Mouse (Mus musculus) intestine, postnatal 0 days (tissue): ENCODE results near the gene Gm45208. TPM values are rescaled to one million over a fixed set of nuclear protein-coding genes. Genes with fewer than 3 reads are reported as not detected.

Experiments used
- ATAC-seq: fragments of 200-750 bp; cut with Nextera tagmentation; 2 replicates; pipeline ENCODE4 v1.8.0; 2017; ENCODE audit warnings: mild to moderate bottlenecking, moderate TSS enrichment, moderate library complexity
- H3K27ac ChIP-seq: fragments of 300-500 bp; sonication (generic); 2 replicates; pipeline ENCODE4 v1.5.1; 2014; ENCODE audit warnings: mild to moderate bottlenecking, low read depth, low read length, moderate library complexity
- H3K27me3 ChIP-seq: fragments of 300-500 bp; sonication (generic); replicated peaks from 2 replicates; pipeline ENCODE4 v1.6.1; 2014; ENCODE audit warnings: low read length, mixed read lengths; ENCODE audit not compliant: control insufficient read depth, insufficient read depth
- H3K36me3 ChIP-seq: fragments of 300-500 bp; sonication (generic); 2 replicates; pipeline ENCODE4 v1.6.1; 2014; ENCODE audit warnings: mild to moderate bottlenecking, moderate library complexity; ENCODE audit not compliant: control insufficient read depth, insufficient read depth
- H3K4me1 ChIP-seq: fragments of 300-500 bp; sonication (generic); replicated peaks from 2 replicates; pipeline ENCODE4 v1.6.1; 2014; ENCODE audit warnings: antibody characterized with exemption, low read length, mixed read lengths; ENCODE audit not compliant: control insufficient read depth, insufficient read depth
- H3K4me2 ChIP-seq: fragments of 300-500 bp; sonication (generic); replicated peaks from 2 replicates; pipeline ENCODE4 v1.6.1; 2014; ENCODE audit warnings: low read depth, mild to moderate bottlenecking, moderate library complexity
- H3K4me3 ChIP-seq: fragments of 300-500 bp; sonication (generic); 2 replicates; pipeline ENCODE4 v1.5.1; 2014; ENCODE audit warnings: low read depth, low read length
- H3K9ac ChIP-seq: fragments of 300-500 bp; sonication (generic); 2 replicates; pipeline ENCODE4 v1.6.1; 2014; ENCODE audit warnings: mild to moderate bottlenecking, low read depth, low read length
- H3K9me3 ChIP-seq: fragments of 300-500 bp; sonication (generic); 2 replicates; pipeline ENCODE4 v1.6.1; 2016; ENCODE audit warnings: mixed run types; ENCODE audit not compliant: control insufficient read depth
- CTCF ChIP-seq: sonication (generic); IDR thresholded peaks from 2 replicates; pipeline ENCODE4 v1.5.1; 2016; ENCODE audit warnings: low read depth, mild to moderate bottlenecking, control low read depth, antibody characterized with exemption, moderate library complexity
- WGBS: fragments of 180-500 bp; shearing (Covaris S2); extraction: QIAGEN DNeasy Blood & Tissue Kit; methylation state at CpG from one replicate; pipeline ENCODE4 v1.1.7; 2014; 5-methylcytosine and 5-hydroxymethylcytosine counted together
- polyA plus RNA-seq: library from polyadenylated mRNA; unstranded; fragments of >200 nt; fragmentation: Nextera tagmentation; extraction: Ambion mirVana; gene quantifications from 2 replicates; pipeline ENCODE4 v1.2.1, GENCODE M21; 2015

The Gm45208 gene
- not detected in 2 replicates for polyA plus RNA-seq

- peak; percentile 89 for ATAC-seq
- Histone ChIP-seq H3K4me1 (no peaks in the 10 kb centered on the region), H3K27ac (peak within 1 kb of the TSS; percentile 77), H3K4me2 (peak within 1 kb of the TSS; percentile 65), H3K9ac (peak within 1 kb of the TSS; percentile 58), H3K9me3 (no peaks in the 10 kb centered on the region), H3K27me3 (no peaks in the 10 kb centered on the region), H3K4me3 (peak within 1 kb of the TSS; percentile 49), H3K36me3 (no peaks in the 10 kb centered on the region; the same call in 1 of the 2 replicates)
- no peak for TF ChIP-seq CTCF
- 20% methylated on average over 22 of the region's 22 CpGs for WGBS
These were observed at the start of gene Gm45208 for GRCm38 (mm10) chrX:7721514-7722281. TSS of gene Gm45208 (plus strand) at chrX:7722245.

DNA sequence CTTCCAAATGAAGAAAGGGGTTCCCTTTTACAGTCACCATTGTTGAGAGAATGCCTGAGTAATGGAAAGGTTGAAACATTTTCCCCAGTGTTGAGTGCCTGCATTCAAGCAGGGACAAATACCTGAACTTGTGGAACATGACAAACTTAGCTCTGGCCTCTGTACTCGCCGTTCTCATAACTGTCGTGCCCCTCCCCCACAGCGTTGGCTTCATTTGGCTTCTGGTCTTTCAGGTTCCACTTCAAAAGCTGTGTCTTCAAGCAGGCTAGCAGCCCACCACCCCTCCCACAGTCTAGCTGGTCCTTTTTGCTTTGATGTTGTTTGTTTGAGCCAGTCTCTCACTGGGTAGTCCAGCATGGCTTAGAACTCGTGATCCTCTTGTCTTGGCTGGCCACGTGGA is 49.3 kb upstream of the Gm45208 start:
- H3K9ac ChIP-seq = no peak overlapping the region
- H3K27me3 ChIP-seq = no peaks in the 10 kb centered on the region
- no peaks in the 10 kb centered on the region for H3K9me3 ChIP-seq
- no peak overlapping the region for H3K4me2 ChIP-seq
- 44% methylated on average over 6 of the region's 6 CpGs for WGBS
- no peak overlapping the region for H3K4me3 ChIP-seq
- ATAC-seq = no peak
- no peaks in the 10 kb centered on the region for H3K4me1 ChIP-seq
- H3K36me3 ChIP-seq = no peaks in the 10 kb centered on the region
- no peak overlapping the region for H3K27ac ChIP-seq
- no peak for TF ChIP-seq CTCF

DNA sequence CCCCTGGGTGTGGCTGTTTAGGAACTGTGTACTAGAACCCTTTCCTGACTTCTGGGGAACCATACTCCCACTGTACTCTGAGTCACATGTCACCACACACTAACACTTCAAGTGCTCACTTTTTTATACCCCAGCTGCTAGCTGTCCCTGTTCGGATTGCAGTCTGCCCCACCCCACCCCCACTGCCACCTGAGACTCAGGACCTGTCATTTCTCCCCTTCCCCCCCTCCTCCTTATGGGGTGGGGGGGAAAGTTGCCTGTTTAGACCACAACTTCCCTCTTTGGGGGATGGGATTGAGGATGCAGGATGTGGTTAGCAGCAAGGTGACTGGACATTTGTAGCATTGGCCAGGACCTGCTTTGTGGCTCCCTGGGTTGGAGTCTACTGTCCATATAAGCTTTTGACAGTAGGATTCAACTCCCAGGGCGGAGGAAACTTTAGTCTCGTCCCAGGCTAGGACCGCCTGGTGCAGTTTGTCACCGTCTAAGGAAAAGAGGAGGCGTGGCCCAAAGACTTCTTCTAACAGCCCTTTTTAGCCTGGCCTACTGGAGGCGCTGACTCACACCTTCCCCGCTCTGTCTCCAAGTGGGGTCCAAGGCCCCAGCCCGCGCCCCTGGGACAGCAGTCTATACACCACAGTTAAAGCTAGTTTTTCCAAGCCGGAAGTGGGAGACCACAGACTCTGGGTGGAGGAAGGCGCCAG is 48.3 kb upstream of the Gm45208 start:
- 23% methylated on average over 11 of the region's 12 CpGs for WGBS
- ATAC-seq = peak; percentile 39; the same call in 1 of the 2 replicates
- Histone ChIP-seq H3K4me2 (peak overlapping the region; percentile 62), H3K36me3 (no peaks in the 10 kb centered on the region), H3K4me3 (peak overlapping the region; percentile 25), H3K9me3 (no peaks in the 10 kb centered on the region), H3K4me1 (no peaks in the 10 kb centered on the region), H3K9ac (no peak overlapping the region), H3K27me3 (no peaks in the 10 kb centered on the region), H3K27ac (0 out of 2 replicates have a peak overlapping the region, but pooled peaks have one; percentile 21)
- peak; percentile 24 for TF ChIP-seq CTCF

- H3K9ac ChIP-seq = 0 out of 2 replicates have a peak overlapping the region, but pooled peaks have one; percentile 17
- no peaks in the 10 kb centered on the region for H3K27me3 ChIP-seq
- ATAC-seq = peak; percentile 50
- no peaks in the 10 kb centered on the region for H3K9me3 ChIP-seq
- H3K4me1 ChIP-seq = no peaks in the 10 kb centered on the region
- peak; percentile 13; the same call in 1 of the 2 replicates for TF ChIP-seq CTCF
- no peaks in the 10 kb centered on the region for H3K36me3 ChIP-seq
- 0 out of 2 replicates have a peak overlapping the region, but pooled peaks have one; percentile 21 for H3K27ac ChIP-seq
- peak overlapping the region; percentile 25 for H3K4me3 ChIP-seq
- H3K4me2 ChIP-seq = peak overlapping the region; percentile 62
- 28% methylated on average over 28 of the region's 28 CpGs for WGBS
These were observed 47.6 kb upstream of the Gm45208 start for GRCm38 (mm10) chrX:7674284-7675000.

- no peak for ATAC-seq
- Histone ChIP-seq H3K4me3 (peak overlapping the region; percentile 25), H3K27me3 (no peaks in the 10 kb centered on the region), H3K27ac (no peak overlapping the region), H3K36me3 (no peaks in the 10 kb centered on the region), H3K9me3 (no peaks in the 10 kb centered on the region), H3K4me1 (no peaks in the 10 kb centered on the region), H3K4me2 (peak overlapping the region; percentile 62), H3K9ac (0 out of 2 replicates have a peak overlapping the region, but pooled peaks have one; percentile 17)
- 32% methylated on average over 10 of the region's 10 CpGs for WGBS
- 0 out of 2 replicates have a peak, but pooled peaks have one; percentile 3 for TF ChIP-seq CTCF
These were observed 47.1 kb upstream of the Gm45208 start for GRCm38 (mm10) chrX:7675001-7675380.

DNA sequence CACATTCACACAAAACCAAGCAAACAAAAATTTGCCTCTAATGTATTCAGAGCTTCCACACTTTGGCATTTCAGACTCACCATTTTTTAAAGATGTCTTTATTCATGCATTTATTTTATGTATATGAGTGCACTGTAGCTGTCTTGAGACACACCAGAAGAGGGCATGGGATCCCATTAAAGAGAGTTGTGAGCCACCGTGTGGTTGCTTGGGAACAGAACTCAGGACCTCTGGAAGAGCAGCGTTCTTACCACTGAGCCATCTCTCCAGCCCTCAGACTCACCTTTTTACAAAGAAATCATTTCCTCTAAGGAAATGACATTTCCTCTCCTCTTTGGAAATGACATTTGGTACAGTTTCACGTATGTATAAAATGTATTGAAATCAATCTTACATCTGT is 43.1 kb upstream of the Gm45208 start:
- H3K27ac ChIP-seq = no peak overlapping the region
- H3K4me2 ChIP-seq = no peak overlapping the region
- H3K36me3 ChIP-seq = no peaks in the 10 kb centered on the region
- TF ChIP-seq CTCF = peak; percentile 16; the same call in 1 of the 2 replicates
- no peaks in the 10 kb centered on the region for H3K4me1 ChIP-seq
- ATAC-seq = no peak
- no peak overlapping the region for H3K9ac ChIP-seq
- 39% methylated on average over 3 of the region's 3 CpGs for WGBS
- no peaks in the 10 kb centered on the region for H3K9me3 ChIP-seq
- no peak overlapping the region for H3K4me3 ChIP-seq
- no peaks in the 10 kb centered on the region for H3K27me3 ChIP-seq
